Mouse (Mus musculus): ENCODE data around the gene Mad2l2.

DNA sequence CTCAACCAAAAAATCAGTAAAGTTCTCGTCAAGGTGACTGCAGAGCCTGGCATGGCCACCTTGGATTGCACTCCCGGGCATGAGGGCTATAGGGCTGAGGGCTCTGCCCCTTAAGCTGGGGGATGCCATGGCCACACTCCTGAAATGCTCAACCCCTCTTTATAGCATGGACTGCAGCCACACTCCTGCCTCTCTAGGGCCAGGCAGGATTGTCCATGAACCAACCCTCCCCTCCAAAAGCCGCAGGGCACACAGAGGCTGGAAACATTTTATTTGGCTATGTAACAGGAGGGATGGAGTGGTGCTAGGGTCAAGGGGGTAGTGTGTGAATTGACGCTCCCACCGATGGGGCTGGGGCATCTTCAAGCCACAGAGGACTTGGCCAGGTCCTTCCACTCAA lies 22.4 kb downstream of the Mad2l2 start:
- no peak for TF ChIP-seq CTCF (IDR thresholded peaks at IDR 0.05; ENCODE audit: borderline replicate concordance, insufficient read depth, low read depth, low read length)
- TF ChIP-seq POLR2A (IDR thresholded peaks at IDR 0.05; ENCODE audit: borderline replicate concordance, insufficient read depth, low read length), result no peak

Measured in cerebellum, adult 2 months (tissue).